Mouse (Mus musculus) kidney, embryonic 16.5 days (tissue): ENCODE measurements around the gene Lpcat1. TPM values are rescaled to one million over a fixed set of nuclear protein-coding genes. Genes with fewer than 3 reads are reported as not detected.
A peak's percentile ranks its signal among the peaks of the same experiment; 100 is the strongest.

Experiments
- ATAC-seq: fragments of 200-750 bp; cut with Nextera tagmentation; 2 replicates; pipeline ENCODE4 v1.8.0; 2017; ENCODE audit warnings: moderate TSS enrichment; ENCODE audit not compliant: low FRiP score, low TSS enrichment
- H3K27ac ChIP-seq: fragments of 300-500 bp; sonication (generic); 2 replicates; pipeline ENCODE4 v1.5.1; 2014; ENCODE audit warnings: low read length
- H3K27me3 ChIP-seq: fragments of 300-500 bp; sonication (generic); 2 replicates; pipeline ENCODE4 v1.6.1; 2014; ENCODE audit warnings: low read length, control low read depth, mixed read lengths; ENCODE audit not compliant: insufficient read depth
- H3K36me3 ChIP-seq: fragments of 300-500 bp; sonication (generic); 2 replicates; pipeline ENCODE4 v1.6.1; 2014; ENCODE audit warnings: low read length, control low read depth, mixed read lengths; ENCODE audit not compliant: insufficient read depth
- H3K4me1 ChIP-seq: fragments of 300-500 bp; sonication (generic); 2 replicates; pipeline ENCODE4 v1.6.1; 2014; ENCODE audit warnings: low read length, control low read depth, mixed read lengths; ENCODE audit not compliant: insufficient read depth
- H3K4me2 ChIP-seq: fragments of 300-500 bp; sonication (generic); replicated peaks from 2 replicates; pipeline ENCODE4 v1.6.1; 2014; ENCODE audit warnings: low read depth, low read length
- H3K4me3 ChIP-seq: fragments of 300-500 bp; sonication (generic); 2 replicates; pipeline ENCODE4 v1.5.1; 2014; ENCODE audit warnings: mild to moderate bottlenecking, low read length
- H3K9ac ChIP-seq: fragments of 300-500 bp; sonication (generic); replicated peaks from 2 replicates; pipeline ENCODE4 v1.6.1; 2014; ENCODE audit warnings: low read length
- H3K9me3 ChIP-seq: fragments of 300-500 bp; sonication (generic); 2 replicates; pipeline ENCODE4 v1.6.1; 2016; ENCODE audit warnings: low read length, control low read depth
- WGBS: fragments of 180-500 bp; shearing (Covaris S2); extraction: QIAGEN DNeasy Blood & Tissue Kit; methylation state at CpG from one replicate; pipeline ENCODE4 v1.1.7; 2014; 5-methylcytosine and 5-hydroxymethylcytosine counted together
- polyA plus RNA-seq: library from polyadenylated mRNA; unstranded; fragments of >200 nt; fragmentation: Nextera tagmentation; extraction: Ambion mirVana; gene quantifications from 2 replicates; pipeline ENCODE4 v1.2.1, GENCODE M21; 2015

Gene Lpcat1
- 31.1 and 35.1 TPM in 2 replicates for polyA plus RNA-seq

GRCm38 (mm10) chr13:73467034-73467420, at the start of gene Lpcat1:
Gene Lpcat1 (plus strand): TSS chr13:73467197.
- WGBS = under 1% methylated on average over 35 of the region's 35 CpGs
- peaks cover 26% of the 10 kb centered on the region for H3K4me1 ChIP-seq
- peak within 1 kb of the TSS; percentile 84 for H3K4me3 ChIP-seq
- no peaks in the 10 kb centered on the region for H3K27me3 ChIP-seq
- peak within 1 kb of the TSS; percentile 96 for H3K4me2 ChIP-seq
- no peaks in the 10 kb centered on the region for H3K9me3 ChIP-seq
- H3K36me3 ChIP-seq = no peaks in the 10 kb centered on the region
- peak within 1 kb of the TSS; percentile 92 for H3K27ac ChIP-seq
- peak within 1 kb of the TSS; percentile 91 for H3K9ac ChIP-seq
- peak; percentile 97 for ATAC-seq

- Histone ChIP-seq H3K4me2 (no peak overlapping the region), H3K4me1 (no peaks in the 10 kb centered on the region), H3K27me3 (peaks cover 2% of the 10 kb centered on the region; the same call in 1 of the 2 replicates), H3K36me3 (no peaks in the 10 kb centered on the region), H3K4me3 (no peak overlapping the region), H3K27ac (no peak overlapping the region), H3K9me3 (no peaks in the 10 kb centered on the region), H3K9ac (no peak overlapping the region)
- 0 out of 2 replicates have a peak, but pooled peaks have one; percentile 54 for ATAC-seq
- 38% methylated on average over 15 of the region's 15 CpGs for WGBS
These were observed 49.3 kb upstream of the Lpcat1 start for GRCm38 (mm10) chr13:73417478-73418220.

- H3K9me3 ChIP-seq = no peaks in the 10 kb centered on the region
- H3K27me3 ChIP-seq = peaks cover 5% of the 10 kb centered on the region
- H3K4me2 ChIP-seq = no peak overlapping the region
- ATAC-seq = no peak
- no peak overlapping the region for H3K4me3 ChIP-seq
- H3K27ac ChIP-seq = no peak overlapping the region
- 50% methylated on average over 12 of the region's 12 CpGs for WGBS
- H3K36me3 ChIP-seq = no peaks in the 10 kb centered on the region
- H3K9ac ChIP-seq = no peak overlapping the region
- H3K4me1 ChIP-seq = no peaks in the 10 kb centered on the region
These were observed 48.7 kb upstream of the Lpcat1 start for GRCm38 (mm10) chr13:73418297-73418696.

GRCm38 (mm10) chr13:73419244-73419643, 47.8 kb upstream of the Lpcat1 start:
- Histone ChIP-seq H3K4me2 (no peak overlapping the region), H3K27me3 (peaks cover 5% of the 10 kb centered on the region), H3K9ac (no peak overlapping the region), H3K9me3 (no peaks in the 10 kb centered on the region), H3K27ac (no peak overlapping the region), H3K4me1 (no peaks in the 10 kb centered on the region), H3K4me3 (no peak overlapping the region), H3K36me3 (no peaks in the 10 kb centered on the region)
- ATAC-seq = no peak
- 64% methylated on average over 5 of the region's 5 CpGs for WGBS

- Histone ChIP-seq H3K27me3 (peaks cover 5% of the 10 kb centered on the region), H3K27ac (no peak overlapping the region), H3K9me3 (no peaks in the 10 kb centered on the region), H3K4me2 (no peak overlapping the region), H3K4me1 (no peaks in the 10 kb centered on the region), H3K36me3 (no peaks in the 10 kb centered on the region), H3K4me3 (no peak overlapping the region), H3K9ac (no peak overlapping the region)
- ATAC-seq = no peak
- 65% methylated on average over 4 of the region's 4 CpGs for WGBS
These were observed 44.0 kb upstream of the Lpcat1 start for GRCm38 (mm10) chr13:73423043-73423442.

- H3K27me3 ChIP-seq = peaks cover 3% of the 10 kb centered on the region; the same call in 1 of the 2 replicates
- H3K4me2 ChIP-seq = no peak overlapping the region
- no peak overlapping the region for H3K4me3 ChIP-seq
- WGBS = 69% methylated on average over 6 of the region's 6 CpGs
- ATAC-seq = no peak
- H3K27ac ChIP-seq = no peak overlapping the region
- no peaks in the 10 kb centered on the region for H3K4me1 ChIP-seq
- no peaks in the 10 kb centered on the region for H3K36me3 ChIP-seq
- no peak overlapping the region for H3K9ac ChIP-seq
- H3K9me3 ChIP-seq = no peaks in the 10 kb centered on the region
These were observed 42.0 kb upstream of the Lpcat1 start for GRCm38 (mm10) chr13:73425035-73425434.

- no peak overlapping the region for H3K27ac ChIP-seq
- no peak for ATAC-seq
- H3K27me3 ChIP-seq = peaks cover 3% of the 10 kb centered on the region; the same call in 1 of the 2 replicates
- H3K9ac ChIP-seq = no peak overlapping the region
- H3K4me3 ChIP-seq = no peak overlapping the region
- H3K4me2 ChIP-seq = no peak overlapping the region
- H3K36me3 ChIP-seq = no peaks in the 10 kb centered on the region
- H3K4me1 ChIP-seq = no peaks in the 10 kb centered on the region
- H3K9me3 ChIP-seq = no peaks in the 10 kb centered on the region
- 13% methylated on average over 11 of the region's 11 CpGs for WGBS
These were observed 41.0 kb upstream of the Lpcat1 start for GRCm38 (mm10) chr13:73425839-73426490.

- no peaks in the 10 kb centered on the region for H3K4me1 ChIP-seq
- 0 out of 2 replicates have a peak, but pooled peaks have one; percentile 27 for ATAC-seq
- WGBS = 89% methylated on average over 4 of the region's 4 CpGs
- no peak overlapping the region for H3K27ac ChIP-seq
- no peaks in the 10 kb centered on the region for H3K36me3 ChIP-seq
- H3K4me2 ChIP-seq = no peak overlapping the region
- no peak overlapping the region for H3K9ac ChIP-seq
- H3K9me3 ChIP-seq = no peaks in the 10 kb centered on the region
- H3K27me3 ChIP-seq = peaks cover 3% of the 10 kb centered on the region; the same call in 1 of the 2 replicates
- H3K4me3 ChIP-seq = no peak overlapping the region
These were observed 40.4 kb upstream of the Lpcat1 start for GRCm38 (mm10) chr13:73426587-73426986.

- no peak for ATAC-seq
- no peak overlapping the region for H3K4me3 ChIP-seq
- H3K4me1 ChIP-seq = no peaks in the 10 kb centered on the region
- H3K9me3 ChIP-seq = no peaks in the 10 kb centered on the region
- no peak overlapping the region for H3K27ac ChIP-seq
- H3K27me3 ChIP-seq = no peaks in the 10 kb centered on the region
- no peak overlapping the region for H3K9ac ChIP-seq
- no peaks in the 10 kb centered on the region for H3K36me3 ChIP-seq
- H3K4me2 ChIP-seq = no peak overlapping the region
- whole genome bisulfite sequencing = 80% methylated on average over 6 of the region's 6 CpGs
These were observed 37.2 kb upstream of the Lpcat1 start for GRCm38 (mm10) chr13:73429605-73430321.
